Mouse (Mus musculus) natural killer cell, adult 2 months (primary cell): ENCODE measurements around the gene Ggt5.
"Not testable (repeated sequence)": the region's sequence is repeated elsewhere in the genome, so short reads cannot be mapped to it uniquely, and the experiment has no call there.

ENCODE experiments used
- DNase-seq, 2 experiments: peaks; one replicate each; pipeline ENCODE4 v3.0.0; 2022; ENCODE audit warnings: low spot score in 2 of 2

The Ggt5 gene

DNA sequence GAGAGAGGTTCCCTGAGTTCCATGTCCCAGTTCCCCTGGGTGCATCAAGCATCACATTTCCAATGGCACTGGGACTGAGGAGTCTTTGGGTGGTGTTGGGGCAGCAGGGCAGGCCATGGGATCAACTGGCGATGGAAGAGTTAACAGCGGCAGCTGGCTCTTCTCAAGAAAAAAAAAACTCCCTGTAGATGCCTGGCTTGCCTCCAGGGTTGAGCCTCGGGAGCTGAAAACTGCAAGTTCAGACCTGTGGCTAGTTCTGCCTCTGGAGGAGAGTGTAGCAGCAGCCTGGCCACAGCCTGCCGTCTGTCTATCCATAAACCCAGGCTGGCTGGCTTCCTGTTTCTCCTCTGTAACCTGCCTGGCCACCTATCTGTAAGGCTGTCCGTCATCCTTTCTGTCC lies at the start of gene Ggt5:
Ggt5 (plus strand) TSS at position 212 of the 400 bp plus-strand sequence.
- no peak for DNase-seq

DNA sequence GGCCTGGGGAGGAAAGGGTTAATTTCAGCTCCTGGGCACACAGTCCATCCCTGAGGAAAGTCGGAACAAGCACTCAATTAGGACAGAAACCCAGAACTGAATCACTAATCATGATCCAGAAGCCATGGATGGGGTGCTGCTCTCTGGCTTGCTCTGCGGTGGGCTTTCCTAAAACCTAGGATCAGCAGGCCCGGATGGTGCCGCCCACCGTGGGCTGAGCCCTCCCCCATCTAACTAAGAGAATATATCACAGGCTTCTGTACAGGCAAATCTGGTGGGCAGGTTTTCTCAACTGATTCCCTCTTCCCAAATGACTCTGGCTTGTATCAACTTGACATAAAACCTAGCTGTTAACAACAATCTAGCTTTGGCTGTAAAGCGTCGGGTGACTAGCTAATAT lies 41.2 kb upstream of the Ggt5 start:
- no peak for DNase-seq

DNA sequence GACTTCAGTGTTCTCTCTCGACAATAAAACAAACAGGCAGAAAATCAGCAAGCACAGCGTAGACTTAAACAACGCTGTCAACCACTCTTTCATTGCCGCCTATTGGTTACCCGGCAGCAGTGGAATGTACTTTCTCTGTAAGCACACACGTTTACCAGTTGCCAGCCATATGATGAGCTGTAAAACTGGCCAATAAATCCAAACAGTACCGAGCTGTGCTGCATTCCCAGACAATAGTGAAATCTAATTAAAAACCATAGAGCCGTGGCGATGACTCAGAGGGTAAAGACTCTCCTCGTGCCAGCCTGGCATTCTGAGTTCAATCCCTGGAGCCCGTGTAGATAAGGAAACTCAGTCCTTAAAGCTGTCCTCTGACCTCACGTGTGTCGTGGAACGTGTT lies 40.7 kb upstream of the Ggt5 start:
- no peak for DNase-seq

DNA sequence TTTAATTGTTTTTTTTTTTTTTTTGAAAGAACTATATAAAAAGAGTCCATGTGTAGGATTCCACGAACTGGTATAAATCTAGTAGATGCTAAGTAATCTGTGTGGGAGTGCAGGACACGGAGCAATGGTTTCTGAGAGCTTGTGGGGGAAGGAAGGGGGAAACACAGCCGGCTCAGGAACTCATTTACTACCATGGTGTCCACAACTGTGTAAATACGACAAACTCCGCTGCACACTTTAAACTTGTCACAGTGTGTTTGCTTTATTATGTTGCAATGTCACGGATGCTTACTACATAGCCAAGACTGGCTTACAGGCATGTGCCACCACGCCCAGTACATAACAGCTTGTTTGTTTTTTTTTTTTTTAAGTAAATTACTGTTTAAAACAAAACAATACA lies 39.3 kb upstream of the Ggt5 start:
- no peak for DNase-seq

DNA sequence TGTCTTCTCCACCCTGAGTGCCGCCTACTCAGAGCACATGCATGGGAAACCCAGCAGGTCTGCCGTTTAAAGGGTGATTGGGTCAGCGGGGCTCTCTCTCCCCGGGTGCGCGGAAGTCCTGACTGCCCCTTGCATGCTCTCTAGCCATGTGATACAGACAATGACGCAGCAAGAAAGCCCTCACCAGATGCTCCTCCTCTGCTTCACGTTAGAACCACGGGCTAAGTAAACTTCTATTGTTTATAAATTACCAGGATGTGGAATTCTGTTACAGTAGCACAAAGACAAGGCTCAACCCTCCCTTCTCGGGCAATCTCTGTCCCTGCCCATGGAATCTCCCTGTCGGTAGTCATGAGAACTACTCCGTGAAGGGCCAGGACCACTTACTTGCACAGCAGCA lies 38.0 kb upstream of the Ggt5 start:
- no peak for DNase-seq

DNA sequence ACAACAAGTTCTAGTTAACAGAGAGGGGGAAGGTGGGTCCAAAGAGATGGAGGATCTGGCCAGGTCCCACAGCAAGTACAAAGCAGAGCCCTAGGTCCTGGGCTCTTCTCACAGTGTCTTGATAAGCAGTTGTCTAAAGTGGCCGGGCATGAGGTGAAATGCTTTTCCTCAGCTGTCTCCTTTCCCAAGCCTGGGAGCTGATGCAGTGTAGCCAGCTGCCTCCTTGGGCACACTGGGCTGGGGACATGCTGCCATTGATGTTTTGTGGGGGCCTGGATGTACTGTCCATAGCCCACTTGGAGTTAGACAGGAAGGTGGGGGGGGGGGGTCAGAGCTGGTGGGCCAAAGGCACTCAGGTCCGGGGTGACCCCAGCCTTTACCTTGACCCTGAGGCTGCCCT lies 37.0 kb upstream of the Ggt5 start:
- DNase-seq: no peak

DNA sequence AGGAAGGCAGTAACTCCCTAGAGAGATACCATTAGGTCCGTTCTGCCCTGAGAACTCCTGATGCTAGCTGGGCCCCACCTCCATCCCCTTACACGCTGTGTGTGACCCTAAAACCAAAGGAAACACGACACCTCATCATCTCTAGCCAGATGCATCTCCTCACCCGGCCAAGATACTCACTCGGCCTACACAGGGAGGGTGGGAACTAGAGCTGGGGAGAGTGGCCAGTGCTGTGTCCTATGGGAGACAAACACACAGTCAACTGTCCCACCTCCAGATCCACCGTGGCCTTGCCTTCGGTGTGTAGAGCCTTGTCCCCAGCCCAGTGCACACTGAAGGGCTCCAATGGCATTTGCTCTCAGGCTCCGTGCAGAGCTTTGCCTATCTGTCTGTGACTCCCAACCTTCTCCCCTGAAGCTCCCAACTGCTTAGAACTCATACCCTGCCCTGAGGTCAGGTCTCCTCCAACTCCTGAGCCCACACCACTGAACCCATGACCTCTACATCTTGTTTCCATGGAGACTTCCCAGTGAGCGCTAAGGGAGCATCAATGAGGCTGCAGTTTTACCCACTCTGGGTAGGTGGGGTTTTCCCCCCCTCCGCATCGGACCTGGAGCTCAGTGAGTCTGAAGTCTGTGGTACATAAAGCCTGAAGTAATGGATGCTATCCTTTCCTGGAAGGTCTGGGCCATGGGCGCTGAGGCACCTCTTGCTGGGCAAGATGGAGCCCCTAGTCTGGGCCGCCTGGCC lies 36.3 kb upstream of the Ggt5 start:
- DNase-seq: no peak

DNA sequence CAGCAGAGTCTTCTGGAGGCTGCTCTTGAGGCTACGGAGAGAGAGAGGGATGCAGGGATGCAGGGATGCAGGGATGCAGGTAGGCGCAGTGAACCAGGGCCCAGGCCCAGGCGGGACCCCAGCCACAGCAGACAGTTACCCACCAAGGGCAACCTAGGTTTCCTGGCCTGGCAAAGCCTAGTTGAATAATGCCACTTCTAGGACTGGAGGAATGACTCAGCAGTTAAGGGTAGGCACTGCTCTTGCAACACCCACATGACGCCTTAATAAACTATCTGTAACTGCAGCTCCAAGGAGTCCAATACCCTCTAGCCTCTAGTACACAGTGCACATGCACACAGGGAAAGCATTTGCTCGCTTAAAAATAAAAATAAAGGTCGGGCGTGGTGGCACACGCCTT lies 35.0 kb upstream of the Ggt5 start:
- DNase-seq: no peak

DNA sequence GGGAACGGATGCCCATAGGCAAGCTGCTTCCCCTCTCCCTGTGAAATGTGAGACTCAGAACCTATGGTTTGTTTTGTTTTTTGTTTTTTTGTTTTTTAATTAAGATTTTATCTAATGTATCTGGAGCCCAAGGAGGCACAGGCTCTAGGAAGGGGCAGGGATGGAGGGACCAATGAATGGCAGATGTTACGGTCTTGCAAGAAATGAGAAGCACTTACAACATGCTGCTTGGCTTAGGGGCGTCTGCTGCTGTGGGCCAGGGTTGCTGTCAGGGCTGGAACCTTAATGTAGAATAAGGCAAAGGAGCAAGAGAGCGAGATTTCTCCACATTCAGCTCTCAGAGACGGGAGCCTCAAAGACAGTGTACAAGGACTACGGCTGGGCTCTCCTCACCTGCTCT lies 33.6 kb upstream of the Ggt5 start:
- DNase-seq: no peak

DNA sequence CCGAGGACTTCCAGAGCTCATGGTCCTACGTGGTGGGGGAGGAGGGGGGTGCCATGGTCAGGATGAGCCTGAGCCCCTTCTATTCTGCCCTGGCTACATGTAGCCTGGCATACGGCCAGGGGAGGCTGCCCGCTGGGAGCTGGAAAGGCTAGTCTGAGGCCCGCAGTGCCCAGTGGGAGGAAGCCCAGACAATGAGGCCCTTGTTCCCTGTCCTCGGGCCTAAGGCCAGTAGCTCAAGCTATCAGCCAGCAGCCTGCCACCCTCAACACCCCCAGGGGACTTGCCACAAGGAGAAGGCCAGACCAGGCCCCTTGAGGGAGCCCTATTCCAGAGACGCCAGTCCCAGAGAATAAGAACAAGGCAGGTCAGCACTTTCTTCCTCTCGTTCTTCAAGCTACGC lies 33.1 kb upstream of the Ggt5 start:
- DNase-seq: no peak

DNA sequence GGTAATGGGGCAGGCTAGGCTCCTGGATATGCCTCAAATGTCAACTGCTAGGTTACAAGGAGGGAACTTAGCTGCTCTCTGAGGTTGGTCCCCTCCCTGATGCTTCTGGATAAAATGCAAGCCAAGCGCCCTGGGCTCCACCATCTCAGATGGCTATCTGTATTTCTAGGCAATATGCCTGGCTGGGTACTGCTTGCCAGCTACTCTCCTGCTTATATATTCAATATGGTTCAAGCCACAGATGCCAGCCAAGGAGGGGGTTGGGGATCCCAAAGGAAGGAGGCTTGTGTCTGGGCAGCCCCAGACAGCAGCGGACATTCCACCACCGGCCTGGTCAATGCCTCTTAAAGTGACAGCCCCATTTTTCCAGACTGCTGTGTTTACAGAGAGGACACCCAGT lies 30.6 kb upstream of the Ggt5 start:
- DNase-seq: no peak

DNA sequence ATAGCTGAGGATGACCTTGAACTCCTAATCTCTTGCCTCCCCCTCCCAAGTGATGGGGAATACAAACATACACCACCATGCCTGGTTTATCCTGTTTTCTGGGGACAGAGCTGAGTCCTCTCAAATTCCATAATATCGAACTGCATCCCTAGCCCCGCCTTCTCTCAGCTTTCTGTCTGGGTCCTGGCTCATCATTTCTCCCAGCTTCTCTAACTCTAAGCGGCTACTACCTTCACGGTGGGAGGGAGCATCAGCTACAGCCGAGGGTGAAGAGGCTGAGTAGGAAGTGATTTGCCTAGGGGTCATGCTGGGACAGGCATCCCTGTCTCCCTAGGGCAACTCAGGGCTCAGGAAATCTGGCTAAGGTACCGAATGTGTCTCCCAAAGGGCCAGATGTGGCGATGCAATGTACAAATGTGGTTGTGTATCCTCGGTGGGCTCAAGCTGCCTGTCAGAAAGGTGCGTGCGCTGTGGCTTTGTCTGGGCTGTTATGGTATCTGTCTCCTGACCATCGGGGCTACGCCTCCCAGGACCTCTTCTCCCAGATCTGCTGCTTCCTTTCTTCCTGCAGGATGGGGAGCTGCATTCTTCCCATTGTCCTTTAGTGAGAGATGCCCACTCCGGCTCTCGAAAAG lies 30.0 kb upstream of the Ggt5 start:
- no peak for DNase-seq

DNA sequence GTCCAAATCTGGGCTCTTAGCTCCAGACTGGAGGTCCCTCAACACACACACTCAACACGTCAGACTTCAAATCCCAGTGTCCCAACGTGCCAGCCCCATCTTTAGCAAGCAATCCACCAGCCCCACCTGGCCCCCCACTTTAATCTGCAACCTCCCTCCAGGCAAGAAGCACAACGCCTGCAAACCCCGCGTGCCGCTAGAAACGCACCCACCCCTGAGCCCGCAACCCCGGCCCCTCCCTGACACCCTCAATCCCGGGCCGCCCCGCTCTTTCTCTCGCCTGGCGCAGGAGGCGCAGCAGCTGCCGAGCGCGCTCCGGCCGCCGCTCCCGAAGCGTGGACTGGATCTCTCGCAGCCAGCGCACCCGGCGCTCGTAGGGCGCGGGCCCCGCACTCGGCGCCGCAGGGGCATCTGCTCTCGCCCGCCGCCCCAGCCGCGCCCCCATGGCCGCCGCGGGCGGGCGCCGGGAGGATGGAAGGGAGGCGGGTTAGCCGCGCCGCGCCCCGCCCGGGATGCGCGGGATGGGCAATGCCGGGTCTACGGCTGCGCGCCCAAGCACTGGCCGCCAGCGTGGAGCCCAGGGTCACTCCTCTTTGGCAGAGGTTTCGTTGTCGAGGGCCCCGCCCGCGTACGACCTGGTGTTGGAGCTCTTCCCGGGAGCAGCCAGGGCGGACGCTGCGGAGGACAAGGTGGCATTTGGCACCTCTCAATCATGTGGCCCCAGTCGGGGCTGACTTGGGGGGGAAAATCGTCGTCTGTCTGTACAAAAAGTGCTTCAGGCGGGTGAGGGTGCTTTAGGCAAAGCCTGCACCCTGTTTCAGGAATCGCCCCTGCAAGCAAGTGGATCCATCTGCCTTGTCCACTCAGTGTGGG lies 29.2 kb upstream of the Ggt5 start, which contains the start of gene Lrrc75b:
Lrrc75b (minus strand) TSS at position 655 of the 873 bp plus-strand sequence.
- no peak for DNase-seq

DNA sequence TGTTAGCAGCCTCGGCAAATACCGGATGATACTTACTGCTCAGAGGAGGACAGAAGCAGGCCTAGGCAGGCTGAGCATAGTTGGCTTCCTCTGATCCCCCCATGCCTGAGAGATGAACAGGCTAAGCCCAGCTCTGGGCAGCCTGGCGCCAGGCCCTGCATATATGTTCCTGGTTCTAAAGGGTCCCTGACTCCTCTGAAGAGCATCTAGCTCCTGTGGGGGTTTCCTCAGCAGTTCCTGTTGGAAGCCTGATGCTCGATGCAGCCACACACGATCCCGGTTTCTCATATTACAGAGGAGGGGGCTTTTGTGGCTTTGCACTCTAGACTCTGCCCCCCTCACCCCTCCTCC lies 28.6 kb upstream of the Ggt5 start:
- no peak for DNase-seq

DNA sequence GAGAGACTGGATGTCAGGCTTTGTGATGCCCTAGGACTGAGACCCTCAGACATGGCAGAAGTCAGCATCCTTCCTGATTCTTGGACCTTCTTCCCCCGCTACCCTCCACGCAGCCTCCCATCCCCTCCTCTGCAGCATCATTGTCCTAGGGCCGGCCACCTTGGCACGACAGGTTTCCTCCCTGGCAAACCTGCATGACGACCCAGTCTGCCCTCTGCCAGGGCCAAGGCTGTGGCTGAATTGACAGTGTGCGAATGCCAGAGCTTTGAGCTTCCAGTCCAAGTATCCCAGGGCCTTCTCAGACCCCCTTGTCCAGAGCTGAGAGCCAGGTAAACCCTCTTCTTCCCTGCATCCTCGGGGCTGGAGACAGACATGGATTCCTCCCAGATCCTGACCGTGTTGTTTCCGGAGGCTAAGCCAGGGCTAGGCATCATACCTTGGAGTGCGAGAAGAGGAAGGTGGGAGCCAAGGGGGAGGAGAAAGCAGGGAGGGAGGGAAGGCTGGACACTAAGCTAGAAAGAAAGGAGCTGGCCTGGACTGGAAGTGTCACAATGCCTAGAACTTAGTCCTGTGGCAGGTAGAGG lies 28.0 kb upstream of the Ggt5 start, which contains the start of gene Ggt1:
Ggt1 (plus strand) TSS at position 534 of the 584 bp plus-strand sequence.
- no peak for DNase-seq

DNA sequence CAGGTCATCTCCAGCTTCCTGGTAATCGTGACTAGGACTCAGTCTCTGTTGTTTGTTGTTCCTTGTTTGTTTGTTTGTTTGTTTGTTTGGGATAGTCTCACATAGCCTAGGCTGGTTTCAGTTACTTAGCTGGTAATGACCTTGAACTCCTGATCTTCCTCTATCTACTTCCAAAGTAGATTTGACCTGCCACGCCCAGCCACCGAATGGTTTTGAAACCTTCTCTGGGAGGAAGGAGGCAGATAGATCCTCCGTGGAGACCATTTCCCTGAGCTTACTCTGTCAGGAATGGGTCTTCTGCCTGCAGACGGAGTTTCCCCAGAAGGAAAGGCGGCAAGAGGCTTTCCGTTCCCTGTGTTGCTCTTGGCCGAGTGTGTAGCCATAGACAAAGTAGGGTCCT lies 26.5 kb upstream of the Ggt5 start:
- no peak for DNase-seq

DNA sequence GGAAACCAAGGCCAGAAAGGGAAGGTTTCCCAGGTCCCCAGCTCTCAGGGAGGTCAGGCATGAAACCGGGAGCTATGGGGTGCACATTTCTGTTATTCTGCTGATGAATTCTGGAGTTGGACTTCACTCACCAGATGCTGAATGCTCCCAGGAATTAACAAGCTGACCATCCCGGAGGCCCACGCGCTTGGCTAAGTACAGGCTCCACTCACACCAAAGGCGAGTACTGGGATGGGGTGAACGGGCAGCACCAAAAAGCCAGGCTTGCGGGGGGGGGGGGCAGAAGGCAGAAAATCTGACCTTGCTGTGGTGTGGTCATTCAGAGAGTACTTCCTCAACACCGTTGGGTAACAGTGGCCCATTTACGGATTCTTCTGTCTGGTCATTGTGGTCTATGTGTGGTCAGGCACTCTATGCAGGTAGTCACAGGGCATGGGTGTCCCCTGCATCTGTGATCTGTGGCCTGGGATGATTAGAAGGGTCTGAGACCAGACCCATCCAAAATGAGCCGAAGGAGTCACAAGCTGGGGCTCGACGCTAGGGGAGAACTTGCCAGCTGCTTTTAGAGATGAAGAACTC lies 24.4 kb upstream of the Ggt5 start:
- peak; percentile 35 to 50 for DNase-seq

DNA sequence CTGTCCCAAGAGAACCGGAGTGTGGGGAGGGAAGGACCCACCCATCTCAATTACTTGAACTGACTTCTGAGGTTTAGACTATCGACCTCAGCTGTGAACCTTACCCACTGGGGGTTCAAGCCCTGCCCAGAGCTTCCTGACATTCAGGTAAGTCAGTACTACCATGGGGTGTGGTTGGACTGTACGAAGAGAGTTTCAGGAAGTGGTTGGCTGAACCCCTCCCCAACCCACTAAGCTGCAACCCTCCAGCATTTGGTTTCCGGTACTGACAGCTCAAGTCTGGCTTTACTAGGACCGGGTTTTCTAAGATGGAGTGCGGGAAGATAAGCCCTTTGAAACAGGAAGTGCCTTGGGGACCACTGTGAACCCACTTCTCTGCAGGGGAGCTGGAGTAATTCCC lies 23.7 kb upstream of the Ggt5 start:
- peak; percentile 78 to 82 for DNase-seq

DNA sequence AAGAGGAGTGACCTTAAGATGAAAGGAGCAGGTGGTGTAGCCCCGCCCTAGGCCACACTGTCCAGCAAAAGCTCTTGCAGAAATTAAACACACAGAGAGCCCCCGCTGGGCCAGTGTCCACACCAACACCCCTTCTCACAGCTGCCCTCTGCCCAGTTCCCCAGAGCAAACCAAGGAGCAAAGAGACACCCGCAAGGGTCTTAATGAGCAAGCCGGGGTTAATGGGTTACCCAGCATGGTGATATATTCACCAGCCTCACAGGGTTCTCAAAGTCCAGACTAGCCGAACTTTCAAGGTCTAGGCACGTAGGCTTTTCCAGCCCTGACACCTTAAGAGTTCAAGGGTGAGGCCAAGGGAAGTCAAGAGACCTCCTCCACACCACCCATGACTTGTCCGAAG lies 23.2 kb upstream of the Ggt5 start:
- no peak for DNase-seq

DNA sequence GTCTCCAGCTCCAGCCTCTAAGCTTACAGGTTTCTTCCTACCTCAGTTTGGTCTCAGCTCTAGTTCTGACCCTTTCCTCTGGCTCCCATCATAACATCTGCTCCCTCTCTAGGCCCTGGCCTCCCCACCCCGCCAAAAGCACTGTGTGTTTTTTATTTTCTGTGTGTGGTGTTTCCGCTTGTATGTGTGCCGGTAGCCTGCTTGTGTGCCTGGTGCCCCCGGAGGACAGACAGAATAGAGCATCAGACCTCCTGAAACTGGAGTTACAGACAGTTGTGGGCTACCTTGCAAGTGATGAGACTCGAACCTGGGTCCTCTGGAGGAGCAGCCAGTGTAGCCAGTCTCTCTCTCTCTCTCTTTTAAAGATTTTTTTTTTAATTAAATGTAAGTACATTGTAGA lies 22.8 kb upstream of the Ggt5 start:
- peak; percentile 24 to 28 for DNase-seq

DNA sequence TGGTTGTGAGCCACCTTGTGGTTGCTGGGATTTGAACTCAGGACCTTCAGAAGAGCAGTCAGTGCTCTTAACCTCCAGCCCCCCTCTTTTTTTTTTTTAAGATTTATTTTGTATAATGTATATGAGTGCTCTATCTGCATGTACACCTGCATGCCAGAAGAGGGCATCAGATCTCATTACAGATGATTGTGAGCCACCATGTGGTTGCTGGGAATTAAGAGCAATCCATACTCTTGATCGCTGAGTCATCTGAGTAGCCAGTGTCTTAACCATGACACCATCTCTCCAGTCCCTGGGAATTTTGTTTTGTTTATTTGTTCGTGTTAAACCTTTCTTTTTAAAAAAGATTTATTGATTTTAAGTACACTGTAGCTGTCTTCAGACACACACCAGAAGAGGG lies 22.4 kb upstream of the Ggt5 start:
- DNase-seq: not testable (repeated sequence)

DNA sequence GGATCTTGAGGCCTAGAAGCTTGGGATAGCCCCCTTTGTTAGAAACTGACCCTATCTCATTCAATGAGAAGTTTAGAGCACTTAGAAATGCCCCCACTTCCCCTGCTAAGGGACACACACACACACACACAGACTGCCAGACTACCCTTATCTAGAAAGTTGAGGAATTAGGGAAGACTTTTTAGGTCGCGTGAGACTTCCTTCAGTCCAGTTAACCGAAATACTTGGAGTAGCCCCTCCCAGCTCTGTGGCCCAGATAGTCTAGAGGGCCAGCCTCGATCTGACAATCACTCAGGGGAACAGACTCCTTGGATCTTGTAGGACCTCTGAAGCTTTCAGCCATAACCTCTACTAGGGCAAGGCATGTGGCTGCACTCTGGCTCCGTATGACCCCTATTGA lies 21.1 kb upstream of the Ggt5 start:
- no peak for DNase-seq
